Mouse (Mus musculus) heart, adult 8-10 months (tissue): ENCODE data around the gene Trim26. TPM values are rescaled to one million over a fixed set of nuclear protein-coding genes. Genes with fewer than 3 reads are reported as not detected.
A peak's percentile ranks its signal among the peaks of the same experiment; 100 is the strongest.
"Not testable (repeated sequence)": the region's sequence is repeated elsewhere in the genome, so short reads cannot be mapped to it uniquely, and the experiment has no call there.

ENCODE experiments used
- DNase-seq: peaks from one replicate; pipeline ENCODE4 v3.0.0; 2022; ENCODE audit warnings: low spot score
- total RNA-seq, 4 experiments: library from RNA; stranded (reverse); gene quantifications; 2 replicates each; pipeline ENCODE4 v1.2.4; 2022

Trim26 gene
- total RNA-seq, 4 experiments from 2014 or later: 19.6 to 20.5 (median 19.9) TPM

DNA sequence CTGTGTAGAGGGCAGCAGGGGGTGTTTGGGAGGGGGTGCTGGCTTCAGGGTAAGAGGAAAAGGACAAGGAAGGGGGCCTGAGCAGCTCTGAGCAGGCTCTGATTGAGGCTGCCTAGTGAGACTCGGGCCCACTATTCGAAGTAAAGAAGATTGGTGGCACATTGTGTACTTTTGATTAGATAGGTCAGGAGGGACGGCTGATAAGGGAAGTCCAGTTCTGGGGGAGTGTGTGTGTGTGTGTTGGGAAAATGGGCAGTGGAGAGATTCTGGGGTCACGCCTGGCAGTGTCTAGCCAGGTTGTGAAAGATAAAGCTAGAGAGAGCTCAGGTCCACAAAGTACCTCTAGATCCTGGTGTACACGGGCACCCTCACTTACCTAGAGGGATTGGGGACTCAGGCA, 14.7 kb downstream of the Trim26 start:
- DNase-seq: no peak

DNA sequence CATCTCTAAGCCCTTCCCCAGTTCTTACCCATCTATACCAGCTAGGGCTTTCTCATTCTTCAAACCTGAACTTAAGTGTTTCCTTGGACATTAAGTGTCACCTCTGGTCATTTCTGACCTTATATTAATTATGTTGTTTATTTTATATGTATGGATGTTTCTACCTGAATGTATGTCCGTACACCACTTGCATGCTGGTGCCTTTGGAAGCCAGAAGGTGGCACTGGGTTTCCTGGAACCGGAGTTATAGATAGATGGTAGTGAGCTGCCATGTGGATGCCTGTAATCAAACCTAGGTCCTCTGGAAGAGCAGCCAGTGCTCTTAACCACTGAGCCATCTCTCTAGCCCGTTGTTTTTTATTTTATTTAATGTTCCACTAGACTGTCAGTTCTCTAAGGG, 18.6 kb downstream of the Trim26 start:
- no peak for DNase-seq

DNA sequence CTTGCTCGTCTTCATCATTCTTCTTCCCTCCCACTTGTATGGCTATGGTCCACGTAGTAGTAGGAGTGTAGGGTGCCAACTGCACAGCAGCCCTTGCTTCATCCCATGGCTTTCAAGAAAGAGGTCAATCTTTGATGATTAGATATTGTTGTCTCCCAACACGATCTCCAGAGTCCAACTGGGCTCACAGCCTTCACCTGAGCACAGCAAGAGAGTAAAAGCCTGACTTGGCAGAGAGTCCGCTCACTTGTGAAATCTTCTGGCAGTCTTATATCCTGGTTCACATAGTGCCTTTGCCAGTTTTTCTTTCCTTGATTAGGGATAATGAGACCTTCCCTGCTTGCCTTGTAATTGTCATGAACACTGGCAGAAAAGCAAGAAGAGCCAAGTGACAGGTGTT, 19.3 kb downstream of the Trim26 start:
- DNase-seq: no peak

DNA sequence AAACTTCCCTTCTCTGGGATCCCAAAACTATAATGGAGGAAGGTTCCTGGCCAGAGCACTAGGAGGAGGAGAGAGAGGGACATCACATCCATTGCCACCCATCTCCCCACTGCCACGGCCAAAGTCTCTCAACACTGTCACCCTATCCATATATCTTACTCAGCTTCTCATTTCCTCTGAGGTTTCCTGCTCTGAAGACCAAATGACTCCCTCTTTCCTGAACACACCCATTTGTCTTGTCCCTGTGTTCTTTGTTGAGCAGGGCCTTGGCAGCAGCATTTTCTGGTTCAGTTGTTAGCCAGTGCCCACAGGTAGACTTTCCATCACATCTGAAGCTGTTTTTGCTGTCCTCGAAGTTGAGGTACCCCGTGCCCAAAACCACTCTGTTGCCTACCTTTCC, 21.2 kb downstream of the Trim26 start:
- DNase-seq: no peak

DNA sequence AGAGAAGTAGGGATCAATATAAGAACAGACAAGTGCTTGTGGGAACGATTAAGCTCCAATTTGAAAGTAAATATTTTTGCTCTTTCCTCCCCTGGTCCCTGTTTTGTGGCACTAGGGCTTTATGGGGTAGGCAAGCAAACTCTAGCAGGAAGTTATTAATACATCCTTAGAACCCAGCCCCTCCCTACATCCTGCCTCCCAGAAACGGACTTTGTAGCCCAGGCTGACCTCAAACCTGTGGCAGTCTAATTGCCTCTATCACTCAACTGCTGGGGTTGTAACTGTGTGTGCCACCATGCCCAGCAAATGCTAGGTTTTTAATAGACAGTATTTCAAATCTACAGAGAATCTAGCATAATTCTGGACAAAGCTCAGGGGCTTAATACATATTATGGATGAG, 24.7 kb downstream of the Trim26 start:
- DNase-seq: no peak

DNA sequence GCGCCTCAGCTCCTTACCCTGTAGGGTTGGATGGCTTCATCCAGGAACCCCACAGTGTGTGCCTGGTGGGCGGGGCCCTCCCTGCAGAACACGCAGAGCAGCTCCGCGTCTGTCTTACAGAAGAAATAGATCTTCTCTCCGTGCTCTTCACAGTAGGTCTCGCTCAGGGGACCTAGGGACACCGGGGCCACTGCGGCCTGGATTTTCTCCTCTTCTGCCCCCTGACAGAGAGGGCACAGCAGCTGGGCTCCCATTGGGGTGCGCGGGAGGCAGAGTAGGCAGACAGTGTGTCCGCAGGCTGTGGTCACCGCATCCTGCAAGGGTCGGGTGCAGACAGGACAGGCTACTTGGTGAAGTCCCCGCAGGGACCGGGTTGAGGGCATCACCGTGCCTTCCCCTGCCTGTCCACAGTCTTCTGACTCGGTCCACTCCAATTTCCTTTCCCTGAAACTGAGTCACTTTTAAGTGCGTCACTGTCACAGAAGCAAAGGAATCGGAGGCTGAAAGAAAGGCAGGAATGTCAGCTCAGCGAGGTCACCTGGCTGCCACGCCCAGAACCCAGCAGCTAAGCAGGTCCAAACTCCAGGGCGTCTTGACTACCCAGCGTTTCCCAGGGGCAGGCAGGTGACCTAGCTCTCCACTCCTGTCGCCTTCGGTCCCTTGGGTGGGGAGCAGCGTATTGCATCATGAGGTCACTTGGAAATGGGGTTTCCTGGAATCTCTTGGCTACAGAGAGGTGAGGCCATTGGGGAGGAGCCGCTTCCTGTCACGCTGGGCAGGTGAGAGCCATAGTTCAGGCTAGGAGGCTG, 30.0 kb downstream of the Trim26 start, which contains the start of gene Trim15:
Gene Trim15, minus strand, starts transcription at position 492 of the 809 bp plus-strand sequence.
- no peak for DNase-seq

DNA sequence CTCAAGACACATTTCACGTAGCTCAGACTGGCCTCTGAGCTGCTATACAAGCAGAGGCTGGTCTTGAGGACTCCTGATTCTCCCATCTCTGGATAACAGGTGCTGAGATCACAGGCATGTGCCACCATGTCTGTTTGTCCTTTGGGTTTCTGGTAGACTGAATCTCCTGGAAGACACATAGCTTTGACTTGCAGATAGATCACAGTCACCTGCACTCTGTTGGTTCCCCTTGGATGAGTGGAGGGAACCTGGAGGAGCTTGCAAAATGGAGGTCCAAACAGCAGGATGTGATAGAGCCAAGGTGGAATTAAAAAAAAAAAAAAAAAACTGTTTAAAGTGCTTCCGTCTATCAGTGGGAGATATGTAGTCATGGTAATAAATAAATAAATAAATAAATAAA, 31.9 kb downstream of the Trim26 start:
- no peak for DNase-seq

DNA sequence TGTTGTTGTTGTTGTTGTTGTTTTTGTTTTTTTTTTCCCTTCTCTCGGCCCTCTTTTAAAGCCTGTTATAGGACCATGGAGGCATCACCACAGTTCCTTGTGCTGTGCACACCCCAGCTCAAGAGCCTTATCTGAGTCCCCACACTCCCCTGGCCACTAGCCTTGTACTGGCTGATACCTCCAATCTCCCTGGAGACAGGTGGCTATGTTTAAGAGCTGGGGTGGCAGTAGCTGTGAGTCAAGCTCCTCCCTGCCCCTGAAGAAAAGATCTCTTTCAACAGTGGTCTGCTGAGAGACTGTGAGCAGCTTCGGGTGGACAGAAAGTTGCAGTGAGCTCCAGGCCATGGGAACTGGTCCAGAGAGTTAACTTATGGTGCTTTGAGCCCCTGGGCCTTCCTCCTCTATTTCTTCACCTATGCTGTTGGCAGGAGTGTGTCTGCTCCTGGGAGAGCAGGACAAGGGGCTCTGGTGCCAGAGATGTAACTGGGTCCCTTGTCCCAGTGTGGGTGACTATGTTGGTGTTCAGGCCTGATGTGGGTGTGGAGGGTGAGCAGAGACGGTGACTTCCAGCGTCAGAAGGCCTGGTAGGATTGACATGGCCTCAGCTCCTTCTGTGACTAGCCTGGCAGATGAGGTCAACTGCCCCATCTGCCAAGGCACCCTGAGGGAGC, 32.5 kb downstream of the Trim26 start, which contains the start of gene Trim10:
Gene Trim10, plus strand, starts transcription at position 291 of the 671 bp plus-strand sequence.
- no peak for DNase-seq

DNA sequence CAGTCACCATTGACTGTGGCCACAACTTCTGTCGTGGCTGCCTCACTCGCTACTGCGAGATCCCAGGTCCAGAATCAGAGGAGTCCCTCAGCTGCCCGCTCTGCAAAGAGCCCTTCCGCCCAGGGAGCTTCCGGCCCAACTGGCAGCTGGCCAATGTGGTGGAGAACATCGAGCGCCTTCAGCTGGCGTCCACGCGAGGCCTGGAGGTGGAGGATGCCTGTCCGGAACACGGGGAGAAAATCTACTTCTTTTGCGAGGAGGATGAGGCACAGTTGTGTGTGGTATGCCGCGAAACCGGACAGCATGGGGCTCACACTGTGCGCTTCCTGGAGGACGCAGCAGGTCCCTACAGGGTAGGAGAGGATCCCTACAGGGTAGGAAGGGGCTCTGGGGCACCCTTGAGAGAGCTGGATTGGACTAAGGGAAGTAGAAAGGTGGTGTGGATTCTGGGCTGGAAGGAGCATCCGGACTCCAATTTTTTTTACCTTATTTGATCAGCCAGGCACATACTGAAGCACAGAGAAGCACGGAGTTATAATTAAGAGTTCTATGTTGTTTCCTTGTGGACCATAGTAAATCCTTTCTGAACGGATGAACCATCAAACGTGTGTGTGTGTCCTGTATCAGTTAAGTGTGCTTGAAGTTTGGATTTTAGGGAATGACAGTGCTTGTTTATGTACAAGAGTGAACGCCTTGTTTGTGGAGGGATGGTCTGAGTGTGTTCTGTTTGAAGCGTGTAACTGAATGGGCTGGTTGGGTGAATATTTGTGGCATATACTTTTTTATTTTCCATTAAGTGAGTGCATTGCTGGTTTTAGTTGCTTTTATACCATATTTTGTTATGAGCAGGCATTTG, 33.2 kb downstream of the Trim26 start:
- no peak for DNase-seq

DNA sequence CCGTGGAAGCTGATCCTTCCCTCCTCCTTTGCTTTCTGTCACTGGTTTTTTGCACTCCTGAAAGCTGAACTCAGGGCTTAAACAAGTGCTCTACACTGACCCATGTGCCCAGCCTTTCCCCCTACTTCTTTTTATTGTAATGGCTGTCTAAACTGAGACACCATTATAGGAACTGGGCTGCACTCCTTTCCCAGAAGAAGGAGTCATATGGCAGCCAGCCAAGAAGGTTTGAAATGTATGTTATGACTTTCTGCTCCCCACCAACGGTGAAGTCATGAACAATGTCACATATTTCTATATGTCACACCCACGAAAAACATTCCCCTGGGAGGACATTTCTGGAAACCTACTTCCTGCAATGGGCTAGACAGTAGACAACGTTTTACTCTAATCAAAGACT, 37.7 kb downstream of the Trim26 start:
- DNase-seq: no peak

DNA sequence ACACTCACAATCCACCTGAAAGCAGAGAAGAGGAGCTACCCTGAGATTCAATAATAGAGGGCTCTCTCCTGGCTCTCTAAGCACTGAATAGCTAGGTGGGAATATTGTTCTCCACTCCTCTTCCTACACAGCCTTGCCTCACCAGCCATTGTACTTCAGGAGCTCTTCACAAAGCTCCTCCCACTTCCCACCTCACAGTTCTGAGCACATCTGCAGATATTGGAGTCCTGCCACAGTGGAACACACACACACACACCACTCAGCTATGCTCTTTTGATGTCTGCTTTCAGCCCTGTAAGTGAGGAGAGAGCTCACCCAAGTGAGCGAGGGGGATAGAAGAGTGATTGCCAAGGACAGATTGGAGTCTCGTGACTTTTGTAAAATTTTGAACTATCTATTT, 46.4 kb downstream of the Trim26 start:
- no peak for DNase-seq

DNA sequence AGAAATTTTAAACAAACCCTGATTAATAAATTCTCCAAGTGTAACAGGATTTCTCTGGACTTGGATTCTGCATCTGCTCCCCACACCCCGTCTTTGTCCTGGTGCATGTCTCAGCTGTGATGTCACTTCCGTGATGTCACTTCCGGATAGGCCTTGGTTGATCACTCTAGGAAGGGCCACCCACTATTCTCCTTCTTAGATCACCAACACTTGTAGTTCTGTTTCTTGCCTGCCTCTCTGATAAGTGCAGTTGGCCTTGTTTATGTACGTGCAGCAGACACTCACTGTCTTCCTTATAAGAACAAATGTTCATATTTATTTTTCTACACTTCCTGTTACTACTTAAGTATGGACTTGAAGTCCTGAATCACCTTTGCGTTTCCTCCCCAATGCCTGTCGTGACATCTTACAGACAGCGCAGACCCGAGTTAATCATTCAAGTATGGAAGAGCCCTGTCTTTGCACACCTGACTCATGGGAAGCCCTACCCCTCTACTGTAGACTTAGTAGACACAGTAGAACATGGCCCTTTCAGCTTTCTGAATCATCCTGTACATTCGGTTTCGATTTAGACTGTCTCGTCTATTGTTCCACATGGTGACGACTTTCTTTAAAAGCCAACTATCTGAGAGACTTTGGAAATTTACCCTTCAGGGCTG, 48.3 kb downstream of the Trim26 start:
- no peak for DNase-seq

DNA sequence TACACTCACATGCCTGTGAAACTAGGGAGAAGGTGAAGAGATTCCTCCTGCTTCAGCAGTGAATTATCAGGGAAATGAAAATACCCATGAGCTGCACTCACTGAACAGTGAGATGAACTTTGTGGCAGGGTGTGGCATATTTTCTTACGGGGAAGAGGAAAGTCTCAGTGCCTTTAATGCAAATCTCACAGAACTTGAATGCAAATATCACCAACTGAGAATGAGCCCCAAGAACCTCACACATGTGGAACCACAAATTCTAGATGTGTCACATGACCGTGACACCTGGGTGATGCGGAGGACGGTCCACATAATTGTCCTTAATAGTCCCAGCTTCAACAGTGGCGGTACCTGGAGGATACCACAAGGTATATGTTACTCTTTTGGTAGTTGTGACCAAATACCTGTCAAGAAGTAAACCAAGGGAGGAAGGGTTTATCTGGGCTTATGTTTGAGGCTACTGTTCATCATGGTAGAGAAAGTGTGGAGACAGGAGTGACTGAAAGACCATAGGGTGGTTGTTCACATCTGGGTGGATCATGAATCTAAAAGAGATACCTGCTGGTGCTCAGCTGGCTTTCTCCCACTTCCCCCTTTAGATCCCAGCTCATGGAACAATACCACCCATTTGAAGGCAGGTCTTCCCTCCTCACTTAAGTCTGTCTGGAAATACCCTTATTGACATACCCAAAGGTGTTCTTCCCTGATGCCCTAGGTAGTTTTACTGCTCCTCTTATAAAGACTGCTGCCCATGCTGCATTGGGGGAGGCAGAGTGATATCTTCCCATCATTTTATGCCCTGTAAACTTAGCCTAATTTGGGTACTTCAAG, 53.4 kb downstream of the Trim26 start, which contains the start of gene Trim40:
Gene Trim40, minus strand, starts transcription at position 51 of the 831 bp plus-strand sequence.
- DNase-seq: no peak

DNA sequence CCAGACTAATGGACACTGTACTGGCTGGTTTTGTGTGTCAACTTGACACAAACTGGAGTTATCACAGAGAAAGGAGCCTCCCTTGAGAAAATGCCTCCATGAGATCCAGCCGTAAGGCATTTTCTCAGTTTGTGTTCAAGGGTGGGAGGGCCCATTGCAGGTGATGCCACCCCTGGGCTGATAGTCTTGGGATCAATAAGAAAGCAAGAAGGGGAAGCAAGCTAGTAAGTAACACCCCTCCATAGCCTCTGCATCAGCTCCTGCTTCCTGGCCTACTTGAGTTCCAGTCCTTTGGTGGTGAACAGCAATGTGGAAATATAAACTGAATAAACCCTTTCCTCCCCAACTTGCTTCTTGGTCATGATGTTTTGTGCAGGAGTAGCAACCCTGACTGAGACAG, 54.6 kb downstream of the Trim26 start:
- DNase-seq: not testable (repeated sequence)

DNA sequence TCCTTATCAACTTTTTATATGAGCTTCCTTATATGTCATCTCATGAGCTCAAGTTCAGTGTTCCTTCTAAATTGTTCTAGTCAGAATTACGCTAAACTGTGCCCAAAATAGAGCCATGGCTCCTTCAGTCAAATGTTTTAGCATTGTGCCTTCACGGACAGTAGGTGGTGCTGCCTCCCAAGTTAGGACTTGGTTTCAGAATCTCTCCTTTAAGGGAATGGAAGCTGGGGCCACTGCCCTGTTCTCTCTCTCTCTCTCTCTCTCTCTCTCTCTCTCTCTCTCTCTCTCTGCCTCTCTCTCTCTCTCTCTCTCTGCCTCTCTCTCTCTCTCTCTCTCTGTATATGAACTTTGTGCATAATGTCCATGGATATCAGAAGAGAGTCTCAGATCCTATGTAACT, 55.4 kb downstream of the Trim26 start:
- DNase-seq: no peak

DNA sequence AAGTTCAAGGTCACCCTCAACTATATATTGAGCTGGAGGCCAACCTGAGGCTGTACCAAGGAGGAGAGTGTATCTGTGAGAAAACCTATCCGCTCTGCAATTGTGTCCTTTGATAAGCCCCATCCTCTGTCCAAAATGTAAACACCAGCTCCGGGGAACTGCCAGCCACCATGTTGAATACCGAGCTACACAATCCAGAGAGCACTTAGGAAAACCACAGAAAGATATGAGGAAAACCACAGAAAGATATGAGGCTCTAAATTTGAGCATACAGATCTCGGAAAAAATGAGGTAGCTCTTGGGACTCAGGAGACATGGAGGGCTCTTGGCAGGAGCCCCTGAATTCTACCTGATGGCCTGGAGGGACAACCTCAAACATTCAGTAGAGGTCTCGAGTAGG, 56.5 kb downstream of the Trim26 start:
- DNase-seq: no peak

DNA sequence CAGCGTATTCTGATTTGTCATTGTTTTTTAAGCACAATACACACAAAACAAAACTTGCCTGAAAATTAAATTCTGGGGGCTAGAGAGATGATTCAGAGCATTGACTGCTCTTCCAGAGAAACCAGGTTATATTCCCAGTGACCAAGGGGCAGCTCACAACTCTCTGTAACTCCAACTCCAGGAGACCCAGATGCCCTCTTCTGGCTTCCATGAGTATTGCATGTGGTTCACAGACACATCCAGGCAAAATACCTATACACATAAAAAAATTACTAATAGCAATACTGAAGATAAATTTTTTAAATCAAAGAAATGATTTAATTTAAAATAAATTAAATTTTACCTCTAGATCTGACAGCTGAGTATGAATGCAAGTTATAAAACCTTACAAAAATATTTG, 59.6 kb downstream of the Trim26 start:
- peak; percentile 15 for DNase-seq

DNA sequence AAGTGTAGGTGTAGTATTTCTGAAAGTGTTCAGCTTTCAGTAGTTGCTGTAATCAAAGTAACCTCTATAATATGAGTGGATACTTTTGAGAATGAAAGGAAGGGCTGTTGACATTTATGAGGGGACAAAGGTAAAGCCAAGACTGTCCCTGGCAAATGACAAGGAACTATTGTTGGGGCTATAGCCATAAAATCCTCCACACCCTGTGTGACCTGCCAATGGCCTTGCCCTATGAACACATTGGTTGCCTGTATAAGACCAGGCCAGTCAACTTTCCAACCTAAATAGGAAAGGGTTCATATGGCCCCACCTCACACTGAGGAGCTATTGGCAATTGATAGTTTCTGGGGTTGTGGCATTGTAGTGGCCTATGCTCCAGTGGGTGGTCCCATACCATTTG, 60.1 kb downstream of the Trim26 start:
- no peak for DNase-seq

DNA sequence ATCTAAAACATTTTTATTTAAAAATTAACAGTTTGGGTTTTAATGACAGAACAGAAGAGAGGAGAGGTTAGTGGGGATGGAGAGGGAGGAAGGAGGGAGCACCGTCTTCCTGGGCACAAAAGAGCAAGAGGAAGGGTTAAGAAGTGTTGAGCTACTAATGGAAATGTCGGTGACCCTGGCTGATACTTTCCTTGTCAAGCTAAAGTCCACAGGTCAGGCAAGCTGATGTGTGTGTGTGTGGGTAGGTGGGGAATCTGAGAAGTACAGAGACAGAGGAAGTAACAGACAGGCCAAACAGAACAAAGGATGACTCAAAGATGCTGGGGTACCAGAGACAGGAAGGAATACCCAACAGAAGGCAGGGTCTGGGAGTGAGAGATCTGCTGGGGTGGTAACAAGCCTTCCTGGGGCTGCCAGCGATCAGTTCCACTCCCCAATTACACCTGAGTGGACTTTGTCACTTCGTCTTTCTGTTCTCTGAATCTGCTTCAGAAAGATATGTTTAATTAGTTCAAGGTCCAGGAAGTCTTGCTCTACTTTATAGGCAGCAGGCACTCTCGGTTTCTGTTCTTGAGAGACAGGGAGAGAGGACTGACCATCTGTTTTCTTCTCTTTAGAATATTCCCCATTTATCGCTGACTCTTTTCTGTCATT, 60.7 kb downstream of the Trim26 start, which contains the start of gene Trim31:
Gene Trim31, plus strand, starts transcription at position 567 of the 654 bp plus-strand sequence.
- DNase-seq: no peak

DNA sequence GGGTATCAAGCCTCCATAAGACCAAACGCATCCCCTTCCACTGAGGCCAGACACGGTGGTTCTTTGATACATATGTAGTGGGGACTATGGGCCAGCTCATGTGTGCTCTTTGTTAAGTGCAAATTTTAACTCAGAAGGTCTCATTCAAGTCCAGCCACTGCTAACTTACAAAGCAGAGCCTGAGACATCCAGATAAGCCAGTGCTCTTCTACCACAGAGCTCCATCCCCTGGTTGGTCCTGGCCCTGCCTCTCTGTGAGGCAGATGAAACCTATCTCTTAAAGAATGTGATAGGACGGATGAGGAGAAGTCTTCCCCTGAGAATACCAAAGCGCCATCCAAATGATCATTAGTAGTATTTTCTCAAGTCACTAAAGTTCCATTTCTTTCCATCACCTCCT, 62.4 kb downstream of the Trim26 start:
- no peak for DNase-seq
